Mouse (Mus musculus) midbrain, embryonic 13.5 days (tissue): ENCODE measurements around the gene Zbed3. TPM values are rescaled to one million over a fixed set of nuclear protein-coding genes. Genes with fewer than 3 reads are reported as not detected.
A peak's percentile ranks its signal among the peaks of the same experiment; 100 is the strongest.

Source experiments
- ATAC-seq: fragments of 200-750 bp; cut with Nextera tagmentation; 2 replicates; pipeline ENCODE4 v1.8.0; 2017; ENCODE audit warnings: mild to moderate bottlenecking, moderate TSS enrichment, moderate library complexity
- H3K27ac ChIP-seq: fragments of 300-500 bp; sonication (generic); 2 replicates; pipeline ENCODE4 v1.5.1; 2015; ENCODE audit warnings: inconsistent platforms, mild to moderate bottlenecking, moderate library complexity
- H3K27me3 ChIP-seq: fragments of 300-500 bp; sonication (generic); 2 replicates; pipeline ENCODE4 v1.6.1; 2015; ENCODE audit warnings: mild to moderate bottlenecking, inconsistent platforms
- H3K36me3 ChIP-seq: fragments of 300-500 bp; sonication (generic); 2 replicates; pipeline ENCODE4 v1.6.1; 2015; ENCODE audit warnings: mild to moderate bottlenecking, inconsistent platforms
- H3K4me1 ChIP-seq: fragments of 300-500 bp; sonication (generic); replicated peaks from 2 replicates; pipeline ENCODE4 v1.6.1; 2015; ENCODE audit warnings: inconsistent platforms
- H3K4me2 ChIP-seq: fragments of 300-500 bp; sonication (generic); replicated peaks from 2 replicates; pipeline ENCODE4 v1.6.1; 2015; ENCODE audit warnings: moderate library complexity, mild to moderate bottlenecking, inconsistent platforms
- H3K4me3 ChIP-seq: fragments of 300-500 bp; sonication (generic); replicated peaks from 2 replicates; pipeline ENCODE4 v1.5.1; 2015; ENCODE audit warnings: mild to moderate bottlenecking, inconsistent platforms
- H3K9ac ChIP-seq: fragments of 300-500 bp; sonication (generic); replicated peaks from 2 replicates; pipeline ENCODE4 v1.6.1; 2015; ENCODE audit warnings: mild to moderate bottlenecking, inconsistent platforms
- H3K9me3 ChIP-seq: fragments of 300-500 bp; sonication (generic); 2 replicates; pipeline ENCODE4 v1.6.1; 2016; ENCODE audit warnings: mild to moderate bottlenecking, inconsistent platforms
- WGBS: fragments of 180-500 bp; shearing (Covaris S2); methylation state at CpG from one replicate; pipeline ENCODE4 v1.1.7; 2015; 5-methylcytosine and 5-hydroxymethylcytosine counted together
- polyA plus RNA-seq: library from polyadenylated mRNA; unstranded; fragments of >200 nt; fragmentation: Nextera tagmentation; extraction: Ambion mirVana; gene quantifications from 2 replicates; pipeline ENCODE4 v1.2.1, GENCODE M21; 2015

Zbed3 gene
- polyA plus RNA-seq, 1 experiment from 2014 or later, result 48.8 TPM

DNA sequence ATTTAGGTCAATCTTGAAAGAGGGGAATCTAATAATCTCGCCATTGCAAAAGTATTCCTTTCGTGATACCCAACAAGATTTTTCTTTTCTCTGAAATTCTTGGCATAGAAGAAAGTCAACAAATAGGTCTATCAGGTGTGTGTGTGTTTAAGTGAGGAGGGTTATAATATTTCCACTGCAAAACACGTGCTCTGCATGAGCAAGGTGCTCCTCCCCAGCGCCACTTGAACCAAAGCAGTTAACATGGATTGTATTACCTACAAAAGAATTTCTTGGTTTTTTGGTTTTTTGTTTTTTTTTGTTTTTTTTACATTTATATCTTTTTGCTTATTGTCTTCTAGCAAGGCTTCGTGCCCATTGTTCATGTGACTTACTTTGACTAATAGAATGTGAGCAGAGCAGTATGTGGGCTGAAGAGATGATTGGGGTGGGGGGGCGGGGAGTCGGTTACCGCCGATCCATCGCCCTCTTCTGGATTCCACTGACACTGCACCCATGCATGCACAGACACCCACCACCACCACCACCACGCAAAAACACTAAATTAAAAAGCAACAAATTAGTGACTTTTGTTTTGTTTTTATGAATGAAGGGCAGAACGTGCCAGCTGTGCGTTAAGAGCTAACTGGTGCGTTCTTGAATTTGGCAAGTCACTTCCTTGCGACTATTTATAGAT is 676 bp downstream of the Zbed3 start:
- peak overlapping the region; percentile 75 for H3K4me2 ChIP-seq
- peak overlapping the region; percentile 96 for H3K9ac ChIP-seq
- peak overlapping the region; percentile 76 for H3K4me3 ChIP-seq
- peaks cover 32% of the 10 kb centered on the region for H3K4me1 ChIP-seq
- H3K27me3 ChIP-seq, result no peaks in the 10 kb centered on the region
- 24% methylated on average over 15 of the region's 15 CpGs for WGBS
- no peaks in the 10 kb centered on the region for H3K9me3 ChIP-seq
- H3K36me3 ChIP-seq, result no peaks in the 10 kb centered on the region
- H3K27ac ChIP-seq, result peak overlapping the region; percentile 93
- peak; percentile 57 for ATAC-seq

DNA sequence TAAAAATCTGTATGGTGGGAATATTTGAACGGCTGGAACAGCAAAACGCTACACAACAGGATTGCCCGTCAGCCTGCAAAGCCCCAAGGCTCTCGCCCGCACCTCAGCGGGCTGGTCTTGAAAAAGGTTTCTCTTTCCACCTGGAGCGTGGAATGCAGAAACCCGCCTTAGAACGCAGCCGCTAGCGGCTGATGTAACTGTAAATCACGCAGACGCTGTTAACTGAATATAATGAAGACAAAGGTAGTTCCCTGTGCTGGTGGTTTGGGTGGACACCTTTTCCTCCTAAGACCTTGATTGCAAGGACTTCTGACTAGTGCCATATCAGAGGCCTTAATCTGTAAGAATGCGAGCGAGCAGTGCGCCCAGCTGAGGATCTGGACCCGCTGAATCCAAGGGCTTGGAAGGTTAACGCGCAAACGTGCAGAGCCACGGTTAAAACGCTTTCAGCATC is 1.2 kb downstream of the Zbed3 start:
- Histone ChIP-seq H3K4me2 (peak overlapping the region; percentile 75), H3K9ac (peak overlapping the region; percentile 96), H3K27ac (peak overlapping the region; percentile 93), H3K27me3 (no peaks in the 10 kb centered on the region), H3K9me3 (no peaks in the 10 kb centered on the region), H3K4me3 (peak overlapping the region; percentile 76), H3K36me3 (no peaks in the 10 kb centered on the region), H3K4me1 (peaks cover 34% of the 10 kb centered on the region)
- under 1% methylated on average over 22 of the region's 22 CpGs for WGBS
- ATAC-seq, result peak; percentile 55

DNA sequence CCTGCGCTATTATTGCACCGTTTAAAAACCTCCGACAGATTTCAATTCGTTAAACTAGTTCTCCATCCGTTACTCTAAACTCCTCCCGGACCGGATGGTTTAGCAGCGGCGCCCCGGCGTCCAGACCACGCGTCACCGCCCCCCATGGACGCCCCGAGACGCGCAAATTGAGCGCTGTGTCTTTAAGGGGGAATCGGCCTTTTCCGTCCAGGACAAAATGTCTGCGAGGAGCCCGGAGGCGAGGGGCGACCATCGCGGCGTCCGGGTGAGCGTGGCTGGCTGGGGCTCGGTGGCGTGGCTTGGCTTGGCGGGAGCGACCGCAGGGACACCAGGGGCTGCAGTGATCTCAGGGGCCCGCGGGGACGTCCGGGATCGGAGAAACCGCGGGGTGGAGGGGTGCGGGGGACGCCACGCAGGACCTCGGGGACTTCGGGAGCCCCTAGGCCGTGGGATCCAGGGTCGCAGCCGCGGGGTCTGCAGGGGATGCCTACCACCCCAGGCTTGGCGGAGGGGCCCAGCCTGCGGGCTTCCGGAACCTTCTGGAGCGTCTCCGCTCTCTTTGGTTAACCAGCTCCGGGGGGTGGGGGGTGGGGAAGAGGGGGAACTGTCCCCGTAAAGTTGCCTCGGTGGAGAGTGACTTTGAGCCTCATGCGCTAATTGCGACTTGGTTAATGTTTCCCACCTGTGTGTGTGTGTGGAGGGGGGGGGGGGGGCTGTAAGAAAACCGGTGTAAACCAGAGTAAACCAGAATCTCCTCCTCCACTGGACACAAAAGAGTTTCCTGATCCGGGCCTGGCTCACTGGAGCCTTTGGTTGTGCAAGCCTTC is 1.9 kb downstream of the Zbed3 start:
- Histone ChIP-seq H3K4me3 (peak overlapping the region; percentile 76), H3K27me3 (no peaks in the 10 kb centered on the region), H3K27ac (peak overlapping the region; percentile 93), H3K36me3 (no peaks in the 10 kb centered on the region), H3K4me2 (peak overlapping the region; percentile 75), H3K4me1 (peaks cover 34% of the 10 kb centered on the region), H3K9me3 (no peaks in the 10 kb centered on the region), H3K9ac (peak overlapping the region; percentile 96)
- peak; percentile 66 for ATAC-seq
- under 1% methylated on average over 63 of the region's 63 CpGs for WGBS

DNA sequence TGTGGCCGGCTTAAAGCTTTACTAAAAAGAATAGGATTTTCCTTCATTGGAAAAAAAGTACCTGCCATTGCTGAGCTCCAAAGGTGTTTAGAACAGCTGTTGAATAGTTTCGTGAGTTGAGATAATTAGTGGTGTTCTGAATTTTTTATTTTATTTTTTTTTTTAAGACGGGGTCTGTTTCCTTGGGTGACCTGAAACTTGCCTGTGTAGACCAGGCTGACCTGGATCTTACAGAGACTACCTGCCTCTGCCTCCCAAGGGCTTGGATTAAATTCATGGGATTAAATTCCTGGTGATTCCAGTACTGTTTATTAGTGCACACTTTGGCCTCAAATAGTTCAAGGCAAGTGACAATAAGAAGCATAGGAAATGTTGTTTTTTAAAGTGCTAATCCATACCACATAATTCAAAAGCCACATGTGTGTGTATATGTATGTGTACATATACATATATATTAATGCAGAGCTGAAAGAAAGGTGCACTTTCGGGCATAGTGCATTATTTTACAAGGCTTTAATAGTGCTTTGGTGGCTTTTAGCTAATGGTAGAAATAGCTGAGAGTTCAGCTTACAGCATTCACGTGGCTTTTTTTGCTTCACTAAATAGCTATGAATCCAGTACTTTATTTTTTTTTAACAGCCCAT is 2.6 kb downstream of the Zbed3 start:
- H3K9ac ChIP-seq, result peak overlapping the region; percentile 96
- peak overlapping the region; percentile 75 for H3K4me2 ChIP-seq
- 10% methylated on average over 5 of the region's 5 CpGs for WGBS
- no peaks in the 10 kb centered on the region for H3K9me3 ChIP-seq
- H3K4me3 ChIP-seq, result peak overlapping the region; percentile 76
- H3K27me3 ChIP-seq, result no peaks in the 10 kb centered on the region
- no peaks in the 10 kb centered on the region for H3K36me3 ChIP-seq
- peaks cover 34% of the 10 kb centered on the region for H3K4me1 ChIP-seq
- H3K27ac ChIP-seq, result peak overlapping the region; percentile 93
- no peak for ATAC-seq

DNA sequence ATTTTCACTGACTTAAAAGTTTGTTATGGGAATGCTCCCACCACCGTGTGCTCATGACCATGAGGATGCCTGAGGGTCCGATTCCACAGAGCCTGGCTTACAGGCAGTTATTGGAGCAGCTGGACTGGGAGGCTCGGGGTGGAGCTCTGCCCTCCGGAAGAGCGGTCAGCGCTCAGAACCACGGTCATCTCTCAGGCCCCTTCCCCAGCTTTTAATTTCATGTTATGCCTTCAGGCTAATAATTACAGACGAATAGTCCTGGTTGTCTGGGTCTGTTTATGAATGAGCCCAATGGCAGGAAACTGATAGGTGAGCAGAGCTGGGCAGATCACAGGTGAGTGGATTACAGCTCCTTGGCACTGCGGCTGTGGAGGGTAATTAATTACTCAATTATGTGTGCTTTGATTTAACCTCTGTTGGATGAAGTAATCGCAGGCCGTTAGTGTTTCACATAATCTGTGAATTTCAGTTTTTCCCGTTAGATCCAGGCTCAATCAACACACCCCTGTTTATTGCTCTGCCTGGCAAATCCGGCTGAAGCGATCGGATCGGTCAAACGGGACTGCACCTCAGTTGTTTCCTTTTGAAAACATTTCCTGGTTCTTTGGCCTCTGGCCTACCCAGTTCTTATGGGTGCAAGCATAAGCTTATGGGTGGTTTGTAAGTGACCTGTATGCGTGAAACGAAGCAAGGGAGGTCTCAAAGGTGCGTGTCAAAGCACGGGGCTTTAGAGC is 3.4 kb downstream of the Zbed3 start:
- Histone ChIP-seq H3K27ac (peak overlapping the region; percentile 93), H3K4me2 (peak overlapping the region; percentile 75), H3K9me3 (no peaks in the 10 kb centered on the region), H3K4me3 (peak overlapping the region; percentile 76), H3K36me3 (no peaks in the 10 kb centered on the region), H3K27me3 (no peaks in the 10 kb centered on the region), H3K4me1 (peaks cover 34% of the 10 kb centered on the region), H3K9ac (peak overlapping the region; percentile 96)
- no peak; the same call in 1 of the 2 replicates for ATAC-seq
- WGBS, result 7% methylated on average over 21 of the region's 21 CpGs

DNA sequence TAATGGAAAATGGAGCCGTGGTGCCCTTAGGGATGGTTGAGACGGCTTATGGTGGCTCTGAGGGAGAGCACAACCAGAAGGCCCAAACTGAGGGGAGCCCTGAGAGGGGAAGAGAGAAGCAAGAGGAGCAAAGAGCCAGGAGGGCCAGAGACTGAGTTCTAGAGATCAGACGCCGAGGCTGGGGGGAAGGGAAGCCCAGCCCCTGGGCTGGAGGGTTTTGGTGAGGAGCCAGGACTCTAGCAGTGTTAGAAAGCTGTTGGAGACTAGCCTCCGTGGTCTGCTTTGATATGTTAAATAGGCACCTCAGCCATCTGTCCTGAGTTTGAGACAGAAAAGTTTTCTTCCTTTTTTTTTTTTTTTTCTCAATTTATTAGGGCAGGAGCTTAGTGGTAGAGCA is 3.9 kb downstream of the Zbed3 start:
- Histone ChIP-seq H3K9me3 (no peaks in the 10 kb centered on the region), H3K4me2 (peak overlapping the region; percentile 75), H3K9ac (peak overlapping the region; percentile 96), H3K4me1 (peaks cover 34% of the 10 kb centered on the region), H3K27ac (peak overlapping the region; percentile 93), H3K4me3 (peak overlapping the region; percentile 76), H3K36me3 (no peaks in the 10 kb centered on the region), H3K27me3 (no peaks in the 10 kb centered on the region)
- peak; percentile 46 for ATAC-seq
- WGBS, result 3% methylated on average over 5 of the region's 5 CpGs

DNA sequence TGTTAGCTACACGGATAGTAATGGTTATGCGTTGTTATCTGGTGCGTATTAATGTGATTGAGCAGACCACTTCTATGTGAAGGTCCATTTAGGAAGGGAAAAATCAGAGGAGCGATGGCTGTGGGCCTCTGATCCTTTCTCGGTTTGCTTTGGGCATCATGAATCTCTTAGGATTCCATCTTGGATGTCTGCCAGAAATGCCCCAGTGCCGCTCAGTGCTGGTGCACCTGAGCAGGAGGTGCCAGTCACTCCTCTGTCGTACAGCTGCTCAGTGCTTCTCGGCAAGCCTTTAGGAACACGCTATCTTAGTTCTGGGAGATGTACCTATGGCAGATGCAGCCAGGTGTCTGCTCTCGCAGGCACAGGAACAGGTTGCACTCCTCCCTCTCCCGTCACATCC is 5.4 kb downstream of the Zbed3 start:
- H3K27ac ChIP-seq, result 0 out of 2 replicates have a peak overlapping the region, but pooled peaks have one; percentile 3
- H3K27me3 ChIP-seq, result no peaks in the 10 kb centered on the region
- H3K4me3 ChIP-seq, result no peak overlapping the region
- ATAC-seq, result no peak
- H3K9me3 ChIP-seq, result no peaks in the 10 kb centered on the region
- H3K4me1 ChIP-seq, result peaks cover 34% of the 10 kb centered on the region
- no peak overlapping the region for H3K4me2 ChIP-seq
- WGBS, result 81% methylated on average over 11 of the region's 11 CpGs
- no peaks in the 10 kb centered on the region for H3K36me3 ChIP-seq
- H3K9ac ChIP-seq, result no peak overlapping the region

DNA sequence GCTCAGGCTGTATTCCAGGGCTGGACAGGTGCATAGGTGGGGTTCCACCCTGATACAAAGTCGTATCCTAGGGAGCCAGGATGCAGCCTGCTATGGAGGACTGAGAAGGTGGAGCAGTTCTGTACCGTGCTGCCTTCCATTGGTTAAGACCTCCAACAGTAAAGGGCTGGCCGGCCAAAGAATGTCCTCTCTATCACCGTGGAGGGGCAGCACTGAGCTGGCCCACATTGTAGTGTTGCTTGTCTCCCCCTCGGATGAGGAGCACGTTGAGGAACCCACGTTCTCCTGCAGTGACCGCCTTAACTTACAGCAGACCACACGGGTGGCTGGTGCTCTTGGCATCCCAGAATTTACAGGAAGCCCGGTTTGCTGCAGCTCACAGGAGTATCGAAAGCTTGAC is 7.1 kb downstream of the Zbed3 start:
- ATAC-seq, result no peak
- H3K4me3 ChIP-seq, result no peak overlapping the region
- H3K4me2 ChIP-seq, result no peak overlapping the region
- H3K4me1 ChIP-seq, result peaks cover 34% of the 10 kb centered on the region
- 61% methylated on average over 11 of the region's 11 CpGs for WGBS
- no peaks in the 10 kb centered on the region for H3K27me3 ChIP-seq
- no peak overlapping the region for H3K9ac ChIP-seq
- H3K9me3 ChIP-seq, result 0 out of 2 replicates have a peak, but pooled peaks cover 3% of the 10 kb centered on the region
- H3K36me3 ChIP-seq, result peaks cover 5% of the 10 kb centered on the region; the same call in 1 of the 2 replicates
- H3K27ac ChIP-seq, result no peak overlapping the region

DNA sequence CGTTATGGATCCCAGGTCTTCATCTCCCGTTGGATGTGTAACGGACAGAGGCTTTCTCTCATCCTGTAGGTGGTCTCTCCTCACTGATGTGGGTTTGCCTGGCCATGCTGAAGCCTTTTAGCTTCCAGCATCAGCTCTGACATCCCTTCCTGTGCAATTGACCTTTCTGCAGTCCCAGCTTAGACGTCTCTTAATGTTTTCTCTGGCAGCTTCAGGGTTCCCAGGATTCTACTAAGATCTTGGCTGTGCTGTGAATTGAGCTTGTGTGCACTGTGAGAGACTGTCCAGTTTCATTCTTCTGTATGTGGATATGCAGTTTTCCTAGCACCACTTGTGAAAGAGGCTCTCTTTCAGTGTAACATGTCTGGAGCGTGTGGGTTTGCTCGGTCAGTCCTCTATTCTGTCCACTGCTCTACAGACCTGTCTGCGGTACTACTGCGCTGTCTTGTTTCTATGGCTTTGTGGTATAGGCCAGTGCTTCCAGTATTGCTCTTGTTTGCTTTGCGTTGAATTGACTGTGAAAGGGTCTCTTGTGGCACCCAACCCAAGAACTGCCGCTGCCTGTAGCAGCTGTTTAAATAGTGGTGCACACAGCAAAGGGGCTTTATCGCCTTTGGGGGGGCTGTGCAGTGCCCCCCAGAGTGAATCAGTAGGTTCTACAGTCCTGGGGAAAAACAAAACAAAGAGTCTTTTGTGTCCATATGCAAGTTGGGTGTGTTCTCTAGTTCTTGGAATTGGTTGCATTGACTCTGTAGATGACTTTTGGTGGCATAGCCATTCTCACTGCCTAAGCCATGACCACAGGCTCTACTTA is 8.9 kb downstream of the Zbed3 start:
- 82% methylated on average over 11 of the region's 11 CpGs for WGBS
- H3K4me3 ChIP-seq, result no peak overlapping the region
- H3K4me1 ChIP-seq, result peaks cover 20% of the 10 kb centered on the region
- no peak overlapping the region for H3K9ac ChIP-seq
- peaks cover 20% of the 10 kb centered on the region for H3K36me3 ChIP-seq
- H3K4me2 ChIP-seq, result no peak overlapping the region
- H3K27me3 ChIP-seq, result no peaks in the 10 kb centered on the region
- no peak for ATAC-seq
- 0 out of 2 replicates have a peak, but pooled peaks cover 3% of the 10 kb centered on the region for H3K9me3 ChIP-seq
- H3K27ac ChIP-seq, result 0 out of 2 replicates have a peak overlapping the region, but pooled peaks have one; percentile 4

DNA sequence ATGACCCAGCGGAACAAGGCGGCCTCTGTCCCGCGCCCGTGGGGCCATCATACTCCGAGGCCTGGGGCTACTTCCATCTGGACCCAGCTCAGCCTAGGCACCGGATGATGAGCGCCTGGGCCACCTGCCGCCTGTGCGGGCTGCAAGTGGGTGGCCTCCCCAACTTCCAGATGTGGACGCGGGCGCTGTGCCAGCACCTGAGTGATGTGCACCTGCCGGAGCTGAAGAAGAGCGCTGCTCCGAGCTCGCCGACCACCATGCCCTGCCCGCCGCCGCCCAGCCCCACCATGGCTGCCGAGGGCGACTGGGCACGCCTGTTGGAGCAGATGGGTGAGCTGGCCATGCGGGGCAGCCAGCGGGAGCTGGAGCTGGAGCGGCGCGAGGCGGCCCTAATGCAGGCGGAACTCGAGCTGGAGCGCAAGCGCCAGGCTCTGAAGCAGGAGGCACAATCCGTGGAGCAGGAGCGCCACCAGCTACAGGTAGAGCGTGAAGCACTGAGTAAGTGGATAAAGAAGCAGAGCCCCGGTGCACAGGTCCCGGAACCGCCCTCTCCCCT is 12.8 kb downstream of the Zbed3 start:
- no peak overlapping the region for H3K4me3 ChIP-seq
- 0 out of 2 replicates have a peak, but pooled peaks cover 3% of the 10 kb centered on the region for H3K9me3 ChIP-seq
- peak overlapping the region; percentile 13; the same call in 1 of the 2 replicates for H3K4me2 ChIP-seq
- ATAC-seq, result peak; percentile 67
- no peak overlapping the region for H3K27ac ChIP-seq
- H3K27me3 ChIP-seq, result no peaks in the 10 kb centered on the region
- no peaks in the 10 kb centered on the region for H3K4me1 ChIP-seq
- 65% methylated on average over 40 of the region's 40 CpGs for whole genome bisulfite sequencing
- peaks cover 42% of the 10 kb centered on the region for H3K36me3 ChIP-seq
- no peak overlapping the region for H3K9ac ChIP-seq
